Mouse (Mus musculus) embryonic facial prominence, embryonic 14.5 days (tissue): ENCODE results near the gene Pinlyp. TPM values are rescaled to one million over a fixed set of nuclear protein-coding genes. Genes with fewer than 3 reads are reported as not detected.

ENCODE experiments used
- ATAC-seq: fragments of 200-750 bp; cut with Nextera tagmentation; 2 replicates; pipeline ENCODE4 v1.8.0; 2017; ENCODE audit warnings: low read depth, moderate number of reproducible peaks, moderate TSS enrichment
- DNase-seq: peaks from one replicate; pipeline ENCODE4 v3.0.0-alpha.2; 2015; ENCODE audit warnings: low spot score
- H3K27ac ChIP-seq: fragments of 300-500 bp; sonication (generic); replicated peaks from 2 replicates; pipeline ENCODE4 v1.5.1; 2014; ENCODE audit warnings: low read depth, mild to moderate bottlenecking, low read length, moderate library complexity
- H3K27me3 ChIP-seq: fragments of 300-500 bp; sonication (generic); replicated peaks from 2 replicates; pipeline ENCODE4 v1.6.1; 2014; ENCODE audit warnings: low read length; ENCODE audit not compliant: control insufficient read depth, insufficient read depth
- H3K36me3 ChIP-seq: fragments of 300-500 bp; sonication (generic); 2 replicates; pipeline ENCODE4 v1.6.1; 2014; ENCODE audit warnings: low read length, mixed read lengths; ENCODE audit not compliant: control insufficient read depth, insufficient read depth
- H3K4me1 ChIP-seq: fragments of 300-500 bp; sonication (generic); 2 replicates; pipeline ENCODE4 v1.6.1; 2014; ENCODE audit warnings: antibody characterized with exemption, low read length; ENCODE audit not compliant: control insufficient read depth, insufficient read depth
- H3K4me2 ChIP-seq: fragments of 300-500 bp; sonication (generic); 2 replicates; pipeline ENCODE4 v1.6.1; 2014; ENCODE audit warnings: low read depth, mild to moderate bottlenecking, low read length, moderate library complexity, mixed read lengths
- H3K4me3 ChIP-seq: fragments of 300-500 bp; sonication (generic); 2 replicates; pipeline ENCODE4 v1.5.1; 2014; ENCODE audit warnings: low read depth, mild to moderate bottlenecking, low read length
- H3K9ac ChIP-seq: fragments of 300-500 bp; sonication (generic); 2 replicates; pipeline ENCODE4 v1.6.1; 2014; ENCODE audit warnings: low read depth, mild to moderate bottlenecking, low read length, moderate library complexity, mixed read lengths
- H3K9me3 ChIP-seq: fragments of 300-500 bp; sonication (generic); 2 replicates; pipeline ENCODE4 v1.6.1; 2016; ENCODE audit warnings: low read length; ENCODE audit not compliant: control insufficient read depth
- WGBS: fragments of 180-500 bp; shearing (Covaris S2); extraction: QIAGEN DNeasy Blood & Tissue Kit; methylation state at CpG from one replicate; pipeline ENCODE4 v1.1.7; 2014; 5-methylcytosine and 5-hydroxymethylcytosine counted together
- polyA plus RNA-seq: library from polyadenylated mRNA; unstranded; fragments of >200 nt; fragmentation: Nextera tagmentation; extraction: Ambion mirVana; gene quantifications from 2 replicates; pipeline ENCODE4 v1.2.1, GENCODE M21; 2014

Gene Pinlyp
- polyA plus RNA-seq, 1 experiment from 2014 or later: 1.5 TPM

- 5% methylated on average over 30 of the region's 30 CpGs for WGBS
- peak; percentile 87 for DNase-seq
- H3K4me3 ChIP-seq: peak within 1 kb of the TSS; percentile 47
- H3K4me1 ChIP-seq: no peaks in the 10 kb centered on the region; the same call in 1 of the 2 replicates
- no peak within 1 kb of the TSS for H3K27ac ChIP-seq
- peak; percentile 89 for ATAC-seq
- H3K36me3 ChIP-seq: no peaks in the 10 kb centered on the region
- peaks cover 22% of the 10 kb centered on the region for H3K27me3 ChIP-seq
- H3K9ac ChIP-seq: peak within 1 kb of the TSS; percentile 65
- H3K4me2 ChIP-seq: peak within 1 kb of the TSS; percentile 63
- no peaks in the 10 kb centered on the region for H3K9me3 ChIP-seq
Observed at GRCm38 (mm10) chr7:24587330-24588105, 41.6 kb upstream of the Pinlyp start, which contains the start of the genes Ethe1 and Zfp575. Gene Ethe1, plus strand, starts transcription at chr7:24587543. Gene Zfp575, minus strand, starts transcription at chr7:24587641.

- DNase-seq (peak; percentile 47), ATAC-seq (peak; percentile 77; the same call in 1 of the 2 replicates)
- no peaks in the 10 kb centered on the region for H3K36me3 ChIP-seq
- H3K9ac ChIP-seq: peak overlapping the region; percentile 65
- no peaks in the 10 kb centered on the region for H3K9me3 ChIP-seq
- no peaks in the 10 kb centered on the region; the same call in 1 of the 2 replicates for H3K4me1 ChIP-seq
- peaks cover 22% of the 10 kb centered on the region for H3K27me3 ChIP-seq
- H3K27ac ChIP-seq: no peak overlapping the region
- peak overlapping the region; percentile 47 for H3K4me3 ChIP-seq
- H3K4me2 ChIP-seq: peak overlapping the region; percentile 63
- WGBS: 10% methylated on average over 8 of the region's 8 CpGs
Observed at GRCm38 (mm10) chr7:24586828-24587227, 40.9 kb upstream of the Pinlyp start.

- no peak for DNase-seq
- Histone ChIP-seq H3K9ac (no peak overlapping the region), H3K4me3 (no peak overlapping the region), H3K27ac (no peak overlapping the region), H3K27me3 (peaks cover 22% of the 10 kb centered on the region), H3K9me3 (no peaks in the 10 kb centered on the region), H3K4me1 (no peaks in the 10 kb centered on the region; the same call in 1 of the 2 replicates), H3K4me2 (no peak overlapping the region), H3K36me3 (no peaks in the 10 kb centered on the region)
- ATAC-seq: no peak
- WGBS: 55% methylated on average over 16 of the region's 16 CpGs
Observed at GRCm38 (mm10) chr7:24585995-24586394, 40.1 kb upstream of the Pinlyp start.

GRCm38 (mm10) chr7:24584876-24585275 is 39.0 kb upstream of the Pinlyp start:
- Histone ChIP-seq H3K4me1 (no peaks in the 10 kb centered on the region; the same call in 1 of the 2 replicates), H3K4me3 (no peak overlapping the region), H3K4me2 (no peak overlapping the region), H3K9me3 (no peaks in the 10 kb centered on the region), H3K27me3 (peaks cover 22% of the 10 kb centered on the region), H3K27ac (no peak overlapping the region), H3K36me3 (no peaks in the 10 kb centered on the region), H3K9ac (no peak overlapping the region)
- ATAC-seq: no peak
- WGBS: 89% methylated on average over 6 of the region's 6 CpGs
- DNase-seq: no peak

- ATAC-seq (no peak), DNase-seq (no peak)
- Histone ChIP-seq H3K4me2 (no peak overlapping the region), H3K27ac (no peak overlapping the region), H3K36me3 (0 out of 2 replicates have a peak, but pooled peaks cover 7% of the 10 kb centered on the region), H3K4me3 (no peak overlapping the region), H3K4me1 (no peaks in the 10 kb centered on the region), H3K9me3 (no peaks in the 10 kb centered on the region), H3K27me3 (no peaks in the 10 kb centered on the region), H3K9ac (no peak overlapping the region)
- WGBS: 94% methylated on average over 10 of the region's 10 CpGs
Observed at GRCm38 (mm10) chr7:24577811-24578210, 31.9 kb upstream of the Pinlyp start.

- 50% methylated on average over 12 of the region's 12 CpGs for WGBS
- Histone ChIP-seq H3K9ac (no peak overlapping the region), H3K27ac (no peak overlapping the region), H3K36me3 (peaks cover 38% of the 10 kb centered on the region), H3K4me1 (no peaks in the 10 kb centered on the region), H3K4me3 (no peak overlapping the region), H3K4me2 (no peak overlapping the region), H3K27me3 (no peaks in the 10 kb centered on the region), H3K9me3 (no peaks in the 10 kb centered on the region)
- DNase-seq (no peak), ATAC-seq (0 out of 2 replicates have a peak, but pooled peaks have one; percentile 41)
Observed at GRCm38 (mm10) chr7:24574224-24574796, 28.4 kb upstream of the Pinlyp start.

GRCm38 (mm10) chr7:24572455-24572854 is 26.5 kb upstream of the Pinlyp start:
- Histone ChIP-seq H3K4me2 (no peak overlapping the region), H3K27ac (no peak overlapping the region), H3K9ac (no peak overlapping the region), H3K36me3 (peaks cover 54% of the 10 kb centered on the region), H3K27me3 (no peaks in the 10 kb centered on the region), H3K9me3 (no peaks in the 10 kb centered on the region), H3K4me1 (no peaks in the 10 kb centered on the region), H3K4me3 (no peak overlapping the region)
- WGBS: 50% methylated on average over 5 of the region's 5 CpGs
- DNase-seq: no peak
- no peak for ATAC-seq

- Histone ChIP-seq H3K9ac (no peak overlapping the region), H3K27me3 (no peaks in the 10 kb centered on the region), H3K4me1 (no peaks in the 10 kb centered on the region), H3K4me2 (no peak overlapping the region), H3K9me3 (no peaks in the 10 kb centered on the region), H3K27ac (no peak overlapping the region), H3K4me3 (no peak overlapping the region), H3K36me3 (peaks cover 68% of the 10 kb centered on the region)
- ATAC-seq: no peak
- 77% methylated on average over 4 of the region's 4 CpGs for WGBS
- DNase-seq: no peak
Observed at GRCm38 (mm10) chr7:24571071-24571470, 25.2 kb upstream of the Pinlyp start.
